Mouse (Mus musculus) small intestine, adult 2 months (tissue): ENCODE measurements around the gene Abcb6. TPM values are rescaled to one million over a fixed set of nuclear protein-coding genes. Genes with fewer than 3 reads are reported as not detected.

ENCODE experiments used
- H3K27ac ChIP-seq: fragments of 200-500 bp; 2 replicates; pipeline ENCODE4 v1.5.1; 2012; ENCODE audit warnings: low read depth, low read length, control low read depth, inconsistent platforms; ENCODE audit not compliant: insufficient read depth
- H3K27me3 ChIP-seq: fragments of 200-500 bp; 2 replicates; pipeline ENCODE4 v1.6.1; 2012; ENCODE audit warnings: mild to moderate bottlenecking, moderate library complexity, low read length, inconsistent platforms; ENCODE audit not compliant: control insufficient read depth, insufficient read depth
- H3K36me3 ChIP-seq: fragments of 200-500 bp; 2 replicates; pipeline ENCODE4 v1.6.1; 2012; ENCODE audit warnings: mild to moderate bottlenecking, low read length, control low read depth, inconsistent platforms; ENCODE audit not compliant: control insufficient read depth, insufficient read depth
- H3K4me1 ChIP-seq: fragments of 200-500 bp; 2 replicates; pipeline ENCODE4 v1.6.1; 2012; ENCODE audit warnings: low read length, inconsistent platforms, mixed read lengths; ENCODE audit not compliant: control insufficient read depth, insufficient read depth, insufficient read length
- H3K4me3 ChIP-seq: fragments of 200-500 bp; 2 replicates; pipeline ENCODE4 v1.5.1; 2012; ENCODE audit warnings: low read depth, mild to moderate bottlenecking, control low read depth, inconsistent platforms, low read length, moderate library complexity
- CTCF ChIP-seq: fragments of 200-500 bp; IDR thresholded peaks from 2 replicates; pipeline ENCODE4 v1.5.1; 2012; ENCODE audit warnings: low read depth, mild to moderate bottlenecking, control low read depth, inconsistent platforms, low read length, moderate library complexity, mixed read lengths; ENCODE audit not compliant: insufficient replicate concordance, insufficient read length; ENCODE audit errors: extremely low read depth
- POLR2A ChIP-seq: fragments of 200-500 bp; IDR thresholded peaks from 2 replicates; pipeline ENCODE4 v1.6.1; 2012; ENCODE audit warnings: low read depth, mild to moderate bottlenecking, control low read depth, inconsistent platforms, low read length, moderate library complexity
- WGBS: fragments of 180-500 bp; shearing (Covaris S2); methylation state at CpG from one replicate; pipeline ENCODE4 v1.1.7; 2018; 5-methylcytosine and 5-hydroxymethylcytosine counted together
- polyA plus RNA-seq: library from polyadenylated mRNA; depleted of rRNA; stranded (reverse); fragments of >200 nt; gene quantifications from 2 replicates; pipeline ENCODE4 v1.2.3, GENCODE M21; 2012

The Abcb6 gene
- polyA plus RNA-seq, 1 experiment, result 22.1 TPM

DNA sequence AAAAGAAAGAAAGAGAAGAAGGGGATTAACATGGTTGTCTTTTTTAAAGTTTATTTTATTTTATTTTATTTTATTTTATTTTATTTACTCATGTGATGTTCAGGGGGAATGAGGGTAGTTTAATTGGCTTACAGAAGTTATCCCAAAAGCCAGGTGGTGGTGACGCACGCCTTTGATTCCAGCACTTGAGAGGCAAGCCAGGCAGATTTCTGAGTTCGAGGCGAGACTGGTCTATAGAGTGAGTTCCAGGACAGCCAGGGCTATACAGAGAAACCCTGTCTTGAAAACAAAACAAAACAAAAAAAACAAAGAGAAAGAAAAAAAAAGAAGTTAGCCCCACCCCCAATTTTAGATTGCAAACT lies 20.0 kb downstream of the Abcb6 start:
- Histone ChIP-seq H3K27ac (no peak overlapping the region), H3K27me3 (no peaks in the 10 kb centered on the region), H3K4me1 (no peaks in the 10 kb centered on the region), H3K4me3 (no peak overlapping the region), H3K36me3 (no peaks in the 10 kb centered on the region)
- WGBS, result 90% methylated on average over 4 of the region's 4 CpGs
- TF ChIP-seq POLR2A (no peak), CTCF (no peak)

- Histone ChIP-seq H3K27ac (no peak overlapping the region), H3K4me3 (no peak overlapping the region), H3K4me1 (no peaks in the 10 kb centered on the region), H3K27me3 (no peaks in the 10 kb centered on the region), H3K36me3 (no peaks in the 10 kb centered on the region)
- TF ChIP-seq POLR2A, result no peak
- TF ChIP-seq CTCF, result no peak
- 69% methylated on average over 5 of the region's 5 CpGs for WGBS
These were observed 20.5 kb downstream of the Abcb6 start for GRCm38 (mm10) chr1:75159540-75160255.

DNA sequence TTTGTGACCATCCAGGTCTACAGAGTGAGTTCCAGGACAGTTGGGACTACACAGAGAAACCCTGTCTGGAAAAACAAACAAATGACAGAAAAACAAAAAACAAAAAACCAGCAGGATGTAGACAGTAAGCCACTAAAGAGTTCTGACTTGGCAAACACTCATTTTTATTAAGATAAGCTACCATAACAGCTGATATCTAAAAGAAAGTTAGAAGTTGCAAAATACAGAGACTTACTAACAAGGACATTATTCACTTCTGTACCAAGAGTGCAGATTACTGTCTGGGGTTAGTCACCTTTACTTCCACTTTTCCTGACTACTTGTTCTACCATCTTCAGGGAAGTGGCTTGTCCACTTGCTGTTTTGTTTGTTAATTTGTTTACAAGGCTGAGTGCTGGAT lies 21.2 kb downstream of the Abcb6 start:
- TF ChIP-seq CTCF (no peak), POLR2A (no peak)
- Histone ChIP-seq H3K36me3 (no peaks in the 10 kb centered on the region), H3K27me3 (no peaks in the 10 kb centered on the region), H3K4me3 (no peak overlapping the region), H3K27ac (no peak overlapping the region), H3K4me1 (no peaks in the 10 kb centered on the region)

GRCm38 (mm10) chr1:75155837-75156236 lies 24.4 kb downstream of the Abcb6 start:
- Histone ChIP-seq H3K27ac (no peak overlapping the region), H3K27me3 (no peaks in the 10 kb centered on the region), H3K4me1 (no peaks in the 10 kb centered on the region), H3K36me3 (no peaks in the 10 kb centered on the region), H3K4me3 (no peak overlapping the region)
- 39% methylated on average over 3 of the region's 3 CpGs for WGBS
- TF ChIP-seq CTCF (no peak), POLR2A (no peak)

DNA sequence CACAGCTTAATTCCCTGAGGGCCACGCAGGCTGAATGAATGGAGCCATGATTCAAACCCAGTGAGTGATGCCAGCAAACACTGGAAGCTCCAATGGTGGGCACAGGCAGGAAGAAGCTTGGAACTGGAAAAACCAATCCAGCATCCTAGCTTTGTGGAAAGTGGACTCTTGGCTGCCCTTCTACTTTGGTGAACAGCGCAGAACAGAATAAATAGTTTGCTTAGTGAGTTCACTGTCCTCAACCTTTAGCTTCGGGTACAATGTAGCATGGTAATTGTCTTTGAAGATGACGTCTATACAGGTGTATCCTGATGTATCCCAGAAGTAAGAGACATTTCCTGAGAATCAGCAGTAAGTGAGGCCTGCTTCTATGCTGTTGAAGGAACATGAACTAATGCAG lies 31.5 kb downstream of the Abcb6 start:
- Histone ChIP-seq H3K27me3 (no peaks in the 10 kb centered on the region), H3K36me3 (peaks cover 42% of the 10 kb centered on the region), H3K27ac (no peak overlapping the region), H3K4me1 (no peaks in the 10 kb centered on the region), H3K4me3 (no peak overlapping the region)
- WGBS, result 84% methylated on average over 4 of the region's 4 CpGs
- no peak for TF ChIP-seq CTCF
- TF ChIP-seq POLR2A, result no peak

DNA sequence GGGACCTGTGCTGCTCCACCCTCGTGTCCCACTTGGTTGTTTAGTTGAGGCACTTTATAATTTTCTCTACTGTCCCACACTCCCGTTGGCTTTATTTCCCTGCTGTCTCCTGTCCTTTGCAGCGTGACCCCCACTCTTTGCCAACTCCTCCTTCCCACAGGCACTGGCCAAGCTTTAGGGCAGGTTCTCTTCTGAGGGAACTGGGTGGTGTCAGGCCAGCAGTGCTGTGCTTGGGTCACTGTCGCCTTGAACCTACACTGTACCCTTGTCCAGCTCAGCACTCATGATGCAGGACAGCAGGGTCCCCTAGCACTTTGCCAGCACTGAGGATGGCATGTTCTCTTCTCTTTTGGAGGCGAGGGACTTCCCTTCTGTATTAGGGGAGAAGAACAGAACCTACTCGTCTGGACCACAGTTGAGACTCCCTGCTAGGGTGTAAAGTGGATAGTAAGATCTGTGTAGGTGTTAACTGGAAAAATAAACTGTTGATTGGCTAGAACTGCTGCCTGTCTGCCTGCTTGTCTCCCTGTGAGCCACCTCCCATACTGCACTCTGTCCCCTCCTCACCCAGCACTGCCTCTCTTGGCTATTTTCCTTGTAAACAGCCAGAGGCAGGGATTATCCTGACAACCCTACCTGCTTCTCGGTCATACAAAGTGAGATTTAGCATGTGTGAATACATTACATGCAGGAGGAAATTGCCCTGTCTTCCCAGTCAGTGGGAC lies 32.6 kb downstream of the Abcb6 start:
- 80% methylated on average over 7 of the region's 7 CpGs for WGBS
- no peak for TF ChIP-seq CTCF
- TF ChIP-seq POLR2A, result no peak
- H3K27ac ChIP-seq, result no peak overlapping the region
- no peaks in the 10 kb centered on the region for H3K27me3 ChIP-seq
- H3K4me1 ChIP-seq, result no peaks in the 10 kb centered on the region
- H3K36me3 ChIP-seq, result peaks cover 42% of the 10 kb centered on the region
- no peak overlapping the region for H3K4me3 ChIP-seq

DNA sequence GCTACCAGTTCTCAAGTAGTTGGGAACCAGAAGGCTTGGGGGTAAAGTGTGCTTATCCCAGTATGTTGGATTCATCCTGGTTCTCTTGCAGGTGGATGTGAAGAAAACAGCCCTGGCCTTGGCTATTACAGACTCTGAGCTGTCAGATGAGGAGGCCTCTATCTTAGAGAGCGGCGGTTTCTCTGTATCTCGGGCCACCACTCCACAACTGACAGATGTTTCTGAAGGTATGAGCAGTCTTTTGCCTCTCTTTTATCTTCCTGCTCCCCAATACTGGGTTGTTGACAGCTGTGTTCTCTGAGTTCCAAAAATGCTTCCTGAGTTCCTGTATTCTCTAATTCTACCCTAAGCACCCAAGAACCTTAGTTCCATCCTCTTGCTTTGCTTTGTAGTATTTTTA lies 34.6 kb downstream of the Abcb6 start:
- TF ChIP-seq CTCF (no peak), POLR2A (no peak)
- no peaks in the 10 kb centered on the region for H3K4me1 ChIP-seq
- no peaks in the 10 kb centered on the region for H3K27me3 ChIP-seq
- 96% methylated on average over 3 of the region's 3 CpGs for WGBS
- peaks cover 42% of the 10 kb centered on the region for H3K36me3 ChIP-seq
- no peak overlapping the region for H3K4me3 ChIP-seq
- H3K27ac ChIP-seq, result no peak overlapping the region
